Mouse (Mus musculus): ENCODE measurements around the gene Gpcpd1.

DNA sequence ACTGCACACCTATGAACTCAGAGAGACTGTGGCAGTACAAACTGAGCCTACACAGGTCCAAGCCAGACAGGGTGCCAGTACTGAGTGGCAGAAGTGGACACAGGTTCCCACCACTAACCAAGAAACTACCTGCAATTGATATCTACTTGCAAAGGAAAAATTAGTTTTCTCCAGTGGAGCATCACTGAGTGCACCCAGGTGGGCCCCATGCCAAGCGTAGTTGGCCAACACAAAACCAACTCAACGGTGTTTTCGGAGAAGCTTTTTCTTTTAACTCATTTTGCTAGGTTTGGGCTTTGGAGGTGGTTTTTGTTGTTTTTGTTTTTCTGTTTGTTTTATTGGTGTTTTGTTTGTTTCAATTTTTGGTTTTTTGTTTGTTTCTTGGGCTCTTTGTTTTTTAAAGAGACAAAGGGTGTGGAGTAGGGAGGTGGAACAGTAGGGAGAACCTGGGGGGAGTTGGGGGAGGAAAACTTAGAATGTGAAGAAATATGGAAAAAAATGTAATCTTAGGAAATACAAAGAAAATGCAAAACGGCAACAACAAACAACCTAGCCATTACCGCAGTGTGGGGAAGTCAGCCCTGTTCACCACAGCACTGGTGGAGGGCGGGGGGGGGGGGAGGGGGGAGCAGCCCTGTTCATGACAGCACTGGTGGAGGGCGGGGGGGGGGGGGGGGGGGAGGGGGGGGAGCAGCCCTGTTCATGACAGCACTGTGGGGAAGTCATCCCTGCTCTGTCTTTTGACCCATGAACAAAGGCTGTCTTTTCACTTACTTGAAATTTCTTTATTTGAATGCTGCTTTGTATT, 76.3 kb downstream of the Gpcpd1 start:
- TF ChIP-seq CTCF (IDR thresholded peaks at IDR 0.05; ENCODE audit: control insufficient read depth, insufficient read depth, insufficient replicate concordance, low read depth, low read length) (no peak), POLR2A (IDR thresholded peaks at IDR 0.05; ENCODE audit: control insufficient read depth, low read depth, low read length) (no peak)

Measured in testis, adult 2 months (tissue).